Mouse (Mus musculus) liver, embryonic 14.5 days (tissue): ENCODE data around the gene Ccdc159. TPM values are rescaled to one million over a fixed set of nuclear protein-coding genes. Genes with fewer than 3 reads are reported as not detected.

ENCODE experiments used
- ATAC-seq: fragments of 200-750 bp; cut with Nextera tagmentation; 2 replicates; pipeline ENCODE4 v1.8.0; 2017; ENCODE audit warnings: moderate number of reproducible peaks, mild to moderate bottlenecking, moderate library complexity; ENCODE audit not compliant: insufficient read depth
- DNase-seq, 3 experiments: peaks; one replicate each; pipeline ENCODE4 v3.0.0-alpha.2; 2012 to 2013; ENCODE audit warnings: low read depth in 3 of 3, low spot score in 3 of 3
- H3K27ac ChIP-seq: fragments of 300-500 bp; sonication (generic); 2 replicates; pipeline ENCODE4 v1.5.1; 2014; ENCODE audit warnings: moderate library complexity, mild to moderate bottlenecking, control low read depth, inconsistent platforms
- H3K27me3 ChIP-seq: fragments of 300-500 bp; sonication (generic); 2 replicates; pipeline ENCODE4 v1.6.1; 2014; ENCODE audit warnings: mild to moderate bottlenecking, low read length, moderate library complexity; ENCODE audit not compliant: control insufficient read depth, insufficient read depth
- H3K36me3 ChIP-seq: fragments of 300-500 bp; sonication (generic); replicated peaks from 2 replicates; pipeline ENCODE4 v1.6.1; 2014; ENCODE audit warnings: low read depth; ENCODE audit not compliant: control insufficient read depth, insufficient read depth
- H3K4me1 ChIP-seq, 2 experiments: fragments of 200-500 bp in 1 of 2; fragments of 300-500 bp in 1 of 2; sonication (generic) in 1 of 2; replicated peaks; 2 replicates each; pipeline ENCODE4 v1.6.1; 2012 to 2014; ENCODE audit warnings: antibody characterized with exemption in 1 of 2, inconsistent platforms in 1 of 2, low read length in 1 of 2; ENCODE audit not compliant: control insufficient read depth in 2 of 2, insufficient read depth in 2 of 2
- H3K4me2 ChIP-seq: fragments of 300-500 bp; sonication (generic); 2 replicates; pipeline ENCODE4 v1.6.1; 2014; ENCODE audit warnings: low read depth, mild to moderate bottlenecking, control low read depth, moderate library complexity
- H3K4me3 ChIP-seq, 2 experiments: fragments of 200-500 bp in 1 of 2; fragments of 300-500 bp in 1 of 2; sonication (generic) in 1 of 2; 2 replicates each; pipeline ENCODE4 v1.5.1; 2012 to 2014; ENCODE audit warnings: low read depth in 2 of 2, low read length in 2 of 2, mild to moderate bottlenecking in 2 of 2, control low read depth in 1 of 2, inconsistent platforms in 1 of 2, moderate library complexity in 1 of 2; ENCODE audit not compliant: insufficient read depth in 1 of 2
- H3K9ac ChIP-seq: fragments of 300-500 bp; sonication (generic); replicated peaks from 2 replicates; pipeline ENCODE4 v1.6.1; 2014; ENCODE audit warnings: mild to moderate bottlenecking, control low read depth, moderate library complexity
- H3K9me3 ChIP-seq: fragments of 300-500 bp; sonication (generic); 2 replicates; pipeline ENCODE4 v1.6.1; 2016; ENCODE audit warnings: low read length, mixed read lengths; ENCODE audit not compliant: control insufficient read depth
- CTCF ChIP-seq: IDR thresholded peaks from 2 replicates; pipeline ENCODE4 v1.5.1; 2016; ENCODE audit warnings: antibody characterized with exemption, low read depth, control low read depth
- EP300 ChIP-seq: IDR thresholded peaks from 2 replicates; pipeline ENCODE4 v1.6.1; 2016; ENCODE audit warnings: antibody characterized with exemption, low read depth
- WGBS: fragments of 180-500 bp; shearing (Covaris S2); extraction: QIAGEN DNeasy Blood & Tissue Kit; methylation state at CpG from one replicate; pipeline ENCODE4 v1.1.7; 2014; ENCODE audit not compliant: insufficient replicate concordance; 5-methylcytosine and 5-hydroxymethylcytosine counted together
- polyA plus RNA-seq, 2 experiments: library from polyadenylated mRNA; depleted of rRNA in 1 of 2; stranded (reverse) in 1 of 2; unstranded in 1 of 2; fragments of >200 nt; fragmentation: Nextera tagmentation in 1 of 2; extraction: Ambion mirVana in 1 of 2; gene quantifications; 2 replicates each; pipeline versions ENCODE4 v1.2.1 to v1.2.3; 2012 to 2014

Gene Ccdc159
- polyA plus RNA-seq, 2 experiments, result 0.52 to 1.4 TPM

DNA sequence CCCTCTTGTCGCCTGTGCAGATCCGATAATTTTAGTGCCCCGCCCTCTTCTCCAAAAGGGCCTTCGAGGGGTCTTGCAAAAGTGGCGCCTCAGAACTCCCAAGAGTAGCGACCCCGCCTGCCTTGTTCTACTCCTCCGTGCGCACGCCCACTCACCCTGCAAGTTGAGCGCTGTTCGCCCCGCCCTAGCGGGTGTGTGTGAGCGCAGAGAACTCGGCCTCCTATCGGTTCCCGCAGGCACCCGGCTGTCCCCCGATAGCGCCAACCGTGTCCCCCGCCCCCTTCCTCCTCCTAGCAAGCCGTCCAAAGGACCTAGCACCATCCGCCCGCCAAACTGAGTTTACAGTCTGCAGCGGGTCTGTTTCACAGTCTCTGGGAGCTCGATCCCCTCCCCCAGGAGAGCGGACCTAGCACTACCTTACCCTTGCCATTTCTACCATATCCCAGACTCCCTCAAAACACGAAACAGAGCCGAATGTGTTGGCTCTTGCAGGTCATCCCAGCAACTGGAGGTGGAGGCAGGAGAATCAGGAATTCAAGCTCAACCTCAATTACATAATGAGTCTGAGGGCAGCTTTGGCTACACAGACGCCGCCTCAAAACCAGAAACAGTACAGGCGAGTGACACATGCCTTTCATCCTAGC lies 35.3 kb downstream of the Ccdc159 start:
- WGBS, result under 1% methylated on average over 34 of the region's 34 CpGs
- ATAC-seq, result peak; percentile 90
- Histone ChIP-seq H3K4me2 (peak overlapping the region; percentile 71), H3K27me3 (no peaks in the 10 kb centered on the region), H3K9ac (peak overlapping the region; percentile 99), H3K4me3 (peak overlapping the region; percentile 93 to 94), H3K9me3 (no peaks in the 10 kb centered on the region), H3K27ac (peak overlapping the region; percentile 95), H3K4me1 (peaks cover 13 to 24% of the 10 kb centered on the region in 2 experiments), H3K36me3 (peaks cover 44% of the 10 kb centered on the region)
- peak; percentile 94 for TF ChIP-seq EP300
- peak; percentile 57 for TF ChIP-seq CTCF
- peak; percentile 95 to 97 (median 96) for DNase-seq

GRCm38 (mm10) chr9:21963417-21963816 lies 36.1 kb downstream of the Ccdc159 start, which contains the start of gene Epor:
TSS of gene Epor (minus strand) at chr9:21963506.
- 7% methylated on average over 8 of the region's 8 CpGs for WGBS
- no peaks in the 10 kb centered on the region for H3K9me3 ChIP-seq
- ATAC-seq, result peak; percentile 69
- H3K4me2 ChIP-seq, result peak within 1 kb of the TSS; percentile 71
- DNase-seq, result peak; percentile 80 to 81 (median 81)
- TF ChIP-seq EP300 (peak; percentile 48; the same call in 1 of the 2 replicates), CTCF (0 out of 2 replicates have a peak, but pooled peaks have one; percentile 3)
- peak within 1 kb of the TSS; percentile 93 to 94 for H3K4me3 ChIP-seq
- H3K4me1 ChIP-seq, result peaks cover 13 to 24% of the 10 kb centered on the region in 2 experiments
- H3K27me3 ChIP-seq, result no peaks in the 10 kb centered on the region
- H3K27ac ChIP-seq, result peak within 1 kb of the TSS; percentile 95
- H3K9ac ChIP-seq, result peak within 1 kb of the TSS; percentile 99
- H3K36me3 ChIP-seq, result peaks cover 37% of the 10 kb centered on the region

DNA sequence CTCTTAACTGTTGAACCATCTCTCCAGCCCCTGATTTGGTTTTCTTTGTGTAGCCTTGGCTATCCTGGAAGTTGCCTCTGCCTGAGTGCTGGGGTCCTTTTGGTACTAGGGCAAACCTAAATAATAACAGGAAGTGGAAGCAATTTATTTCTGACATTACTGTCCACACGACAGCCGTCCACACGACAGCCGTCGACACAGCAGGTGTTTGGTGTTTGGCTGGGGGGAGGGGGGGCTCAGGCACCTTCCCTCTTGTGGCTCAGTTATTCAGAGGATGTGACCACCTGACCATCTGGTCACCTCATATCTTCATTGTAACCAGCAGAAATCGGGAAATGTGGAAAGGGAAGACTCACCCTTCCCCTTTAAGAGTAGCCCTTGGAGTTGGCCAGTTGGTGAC lies 41.6 kb downstream of the Ccdc159 start:
- Histone ChIP-seq H3K36me3 (no peaks in the 10 kb centered on the region), H3K27me3 (no peaks in the 10 kb centered on the region), H3K4me1 (peaks cover 4 to 5% of the 10 kb centered on the region in 2 experiments), H3K4me2 (no peak overlapping the region), H3K27ac (no peak overlapping the region), H3K9ac (no peak overlapping the region), H3K4me3 (no peak overlapping the region), H3K9me3 (no peaks in the 10 kb centered on the region)
- no peak for TF ChIP-seq CTCF
- TF ChIP-seq EP300, result no peak
- DNase-seq (no peak), ATAC-seq (no peak)
- 29% methylated on average over 6 of the region's 6 CpGs for WGBS

GRCm38 (mm10) chr9:21969304-21969703 lies 42.0 kb downstream of the Ccdc159 start:
- Histone ChIP-seq H3K9ac (no peak overlapping the region), H3K4me3 (no peak overlapping the region), H3K4me2 (no peak overlapping the region), H3K27me3 (no peaks in the 10 kb centered on the region), H3K4me1 (peaks cover under 1% of the 10 kb centered on the region in 2 experiments; a peak in 3 of 4 replicates), H3K9me3 (no peaks in the 10 kb centered on the region), H3K27ac (no peak overlapping the region), H3K36me3 (no peaks in the 10 kb centered on the region)
- ATAC-seq (no peak), DNase-seq (no peak)
- 66% methylated on average over 4 of the region's 4 CpGs for WGBS
- no peak for TF ChIP-seq EP300
- TF ChIP-seq CTCF, result no peak

DNA sequence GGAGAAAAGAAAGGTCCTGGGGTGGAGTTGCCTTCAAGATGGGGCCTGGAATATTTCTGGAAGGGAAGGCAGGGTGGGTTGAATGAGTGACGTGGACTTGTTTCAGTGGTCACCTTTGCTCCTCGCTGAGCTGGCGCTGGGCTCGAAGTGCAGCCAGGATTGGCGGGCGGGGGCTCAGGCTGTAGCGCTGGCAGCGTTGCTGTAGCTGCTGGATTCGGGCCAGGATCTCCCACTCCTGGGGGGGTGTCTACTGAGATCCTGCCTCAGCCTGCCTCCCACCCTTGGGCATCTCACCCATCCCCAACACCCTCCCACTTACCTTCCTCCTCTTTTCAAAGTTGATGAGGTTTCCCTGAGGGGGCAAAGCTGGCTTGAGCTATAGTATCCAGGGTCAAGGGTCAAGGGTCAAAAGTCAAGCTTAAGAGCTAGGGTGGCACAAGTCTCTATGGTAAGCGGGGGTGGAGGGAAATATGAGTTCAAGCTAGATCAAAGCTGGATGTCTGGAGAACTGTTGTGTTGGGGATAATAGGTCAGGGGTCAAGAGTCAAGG lies 49.4 kb downstream of the Ccdc159 start:
- TF ChIP-seq EP300 (no peak), CTCF (no peak)

More for the DNA sequence above, 49.4 kb downstream of the Ccdc159 start:
- H3K36me3 ChIP-seq, result no peaks in the 10 kb centered on the region
- DNase-seq (no peak), ATAC-seq (no peak)
- H3K27ac ChIP-seq, result no peak overlapping the region
- no peak overlapping the region for H3K9ac ChIP-seq
- no peaks in the 10 kb centered on the region for H3K4me1 ChIP-seq
- WGBS, result 82% methylated on average over 10 of the region's 10 CpGs
- H3K27me3 ChIP-seq, result peaks cover 5% of the 10 kb centered on the region
- no peak overlapping the region for H3K4me2 ChIP-seq
- H3K9me3 ChIP-seq, result no peaks in the 10 kb centered on the region
- no peak overlapping the region for H3K4me3 ChIP-seq
